Mouse (Mus musculus) lung, adult 2 months (tissue): ENCODE results near the gene Cetn4. TPM values are rescaled to one million over a fixed set of nuclear protein-coding genes. Genes with fewer than 3 reads are reported as not detected.

Experiments used
- DNase-seq: peaks from one replicate; pipeline ENCODE4 v3.0.0; 2022
- H3K4me1 ChIP-seq: fragments of 200-500 bp; 2 replicates; pipeline ENCODE4 v1.6.1; 2011; ENCODE audit warnings: low read length; ENCODE audit not compliant: control insufficient read depth, insufficient read depth
- H3K4me3 ChIP-seq: fragments of 200-500 bp; replicated peaks from 2 replicates; pipeline ENCODE3; 2011; ENCODE audit warnings: low read depth, mild to moderate bottlenecking, control low read depth, low read length; ENCODE audit errors: extremely low read depth
- CTCF ChIP-seq: fragments of 200-500 bp; IDR thresholded peaks from 2 replicates; pipeline ENCODE4 v1.5.1; 2011; ENCODE audit warnings: mild to moderate bottlenecking, low read length, control low read depth; ENCODE audit not compliant: insufficient read depth
- POLR2A ChIP-seq: fragments of 200-500 bp; IDR thresholded peaks from 2 replicates; pipeline ENCODE4 v1.6.1; 2011; ENCODE audit warnings: low read depth, mild to moderate bottlenecking, control low read depth, low read length, borderline replicate concordance; ENCODE audit errors: extremely low read depth
- WGBS: fragments of 180-500 bp; shearing (Covaris S2); methylation state at CpG from one replicate; pipeline ENCODE4 v1.1.7; 2018; 5-methylcytosine and 5-hydroxymethylcytosine counted together
- polyA plus RNA-seq: library from polyadenylated mRNA; depleted of rRNA; stranded (reverse); fragments of >200 nt; gene quantifications from 2 replicates; pipeline ENCODE4 v1.2.3, GENCODE M21; 2012; rRNA removed

The Cetn4 gene
- polyA plus RNA-seq: 0.67 and 2.1 TPM in 2 replicates

DNA sequence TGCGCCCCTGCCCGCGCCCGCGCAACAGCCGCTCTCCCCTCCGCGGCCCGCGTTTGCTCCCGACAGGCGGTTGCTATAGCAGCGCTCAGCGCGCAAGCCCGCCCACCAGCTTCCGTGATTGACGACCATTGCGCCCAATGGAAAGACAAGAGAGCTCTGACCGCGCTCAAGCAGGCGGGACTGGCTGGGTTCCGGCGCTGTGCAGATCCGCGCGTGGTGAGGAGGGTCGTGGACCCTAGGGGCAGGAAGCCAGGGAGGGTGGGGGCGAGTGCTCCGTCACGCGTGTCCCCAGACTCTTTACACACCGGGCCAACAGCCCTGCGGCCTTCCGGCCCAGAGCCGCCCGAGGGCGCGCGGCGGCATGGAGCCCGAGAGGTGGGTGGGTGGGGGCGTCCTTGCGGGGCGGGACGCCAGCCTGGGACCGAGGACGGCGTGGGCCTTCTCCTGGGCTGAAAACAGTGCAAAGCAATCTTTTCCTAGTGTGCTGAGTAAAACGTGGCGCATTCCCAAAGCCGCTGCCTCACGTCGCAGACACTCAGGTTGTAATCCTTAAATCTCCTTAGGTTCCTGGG is at the start of gene Cetn4, which contains the start of gene Bbs12:
Cetn4 (minus strand) TSS at position 339 of the 572 bp plus-strand sequence.
Bbs12 (plus strand) TSS at position 185 of the 572 bp plus-strand sequence.
- Histone ChIP-seq H3K4me1 (peaks cover 6% of the 10 kb centered on the region; the same call in 1 of the 2 replicates), H3K4me3 (peak within 1 kb of the TSS; percentile 96)
- DNase-seq: peak; percentile 98
- TF ChIP-seq CTCF (no peak), POLR2A (peak; percentile 26; the same call in 1 of the 2 replicates)
- under 1% methylated on average over 54 of the region's 54 CpGs for WGBS

DNA sequence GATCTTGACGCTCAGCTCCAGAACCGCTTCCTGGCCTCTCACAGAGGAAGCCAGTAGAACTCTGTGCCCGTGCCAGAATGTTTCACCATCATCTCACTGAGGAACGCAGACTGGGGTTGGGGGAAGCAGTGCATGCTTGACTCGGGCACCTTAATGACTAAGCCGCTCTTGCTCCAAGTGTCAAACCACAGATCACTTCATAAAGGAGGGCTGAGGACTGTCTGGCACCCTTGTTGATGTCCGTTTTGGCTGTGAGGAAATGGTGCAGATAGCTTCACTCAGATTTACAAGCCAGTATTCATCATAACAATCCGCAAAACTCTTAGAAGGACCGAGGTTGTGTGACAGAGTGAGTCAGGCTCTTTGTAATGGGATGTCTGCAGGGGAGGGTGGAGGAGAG is 48.2 kb upstream of the Cetn4 start:
- TF ChIP-seq CTCF (no peak), POLR2A (no peak)
- Histone ChIP-seq H3K4me3 (no peak overlapping the region), H3K4me1 (peaks cover 5% of the 10 kb centered on the region; the same call in 1 of the 2 replicates)
- DNase-seq: no peak
- WGBS: 18% methylated on average over 9 of the region's 9 CpGs

DNA sequence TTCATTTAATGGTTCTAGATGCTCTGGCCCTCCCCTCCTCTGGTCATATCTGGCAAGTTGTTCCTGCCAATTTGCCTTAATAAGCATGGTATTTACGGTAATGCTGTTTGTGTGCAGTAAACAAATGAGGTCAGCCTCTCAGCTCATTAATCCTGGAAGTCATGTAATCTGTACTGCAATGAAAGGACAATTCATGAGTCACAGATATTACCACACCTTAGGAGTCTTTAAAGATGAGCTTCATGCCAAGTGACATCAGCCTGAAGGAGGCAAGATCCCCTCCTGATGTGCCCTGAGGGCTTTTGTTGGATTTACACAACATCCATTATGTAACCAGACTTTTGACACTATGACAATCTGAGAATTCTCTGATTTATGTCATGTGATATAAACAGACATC is 42.2 kb upstream of the Cetn4 start:
- WGBS: 53% methylated on average over 1 of the region's 1 CpGs

DNA sequence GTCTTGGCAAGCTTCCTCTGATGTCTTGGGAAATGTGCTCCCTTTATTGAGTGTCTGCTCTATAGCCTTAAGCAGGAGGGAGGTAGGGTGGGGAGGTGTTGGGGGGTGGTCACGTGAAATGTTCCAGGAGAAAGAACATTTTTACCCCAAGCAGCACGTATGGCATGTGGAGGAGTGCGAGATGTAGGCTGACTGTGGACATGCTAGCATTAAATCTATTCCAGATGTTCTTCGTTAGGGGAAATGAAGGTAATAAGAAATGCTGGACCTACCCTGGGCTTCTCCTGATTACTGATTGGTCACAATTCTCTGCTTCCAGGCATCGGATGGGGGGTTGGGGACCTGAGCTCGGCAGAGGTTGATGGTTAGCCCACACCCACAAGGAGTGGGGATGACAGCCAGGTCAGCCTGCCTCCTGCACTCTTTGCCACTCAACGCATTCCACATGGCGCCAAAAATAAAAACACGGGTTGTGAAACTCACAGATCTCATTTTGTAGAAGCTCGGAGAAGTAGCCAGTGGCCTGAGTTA is 41.5 kb upstream of the Cetn4 start:
- no peak for DNase-seq
- WGBS: 72% methylated on average over 10 of the region's 10 CpGs
- TF ChIP-seq POLR2A: no peak
- no peak for TF ChIP-seq CTCF
- no peaks in the 10 kb centered on the region for H3K4me1 ChIP-seq
- H3K4me3 ChIP-seq: no peak overlapping the region

More for the DNA sequence above, 42.2 kb upstream of the Cetn4 start:
- no peak for DNase-seq
- Histone ChIP-seq H3K4me3 (no peak overlapping the region), H3K4me1 (no peaks in the 10 kb centered on the region)
- TF ChIP-seq POLR2A (no peak), CTCF (no peak)

DNA sequence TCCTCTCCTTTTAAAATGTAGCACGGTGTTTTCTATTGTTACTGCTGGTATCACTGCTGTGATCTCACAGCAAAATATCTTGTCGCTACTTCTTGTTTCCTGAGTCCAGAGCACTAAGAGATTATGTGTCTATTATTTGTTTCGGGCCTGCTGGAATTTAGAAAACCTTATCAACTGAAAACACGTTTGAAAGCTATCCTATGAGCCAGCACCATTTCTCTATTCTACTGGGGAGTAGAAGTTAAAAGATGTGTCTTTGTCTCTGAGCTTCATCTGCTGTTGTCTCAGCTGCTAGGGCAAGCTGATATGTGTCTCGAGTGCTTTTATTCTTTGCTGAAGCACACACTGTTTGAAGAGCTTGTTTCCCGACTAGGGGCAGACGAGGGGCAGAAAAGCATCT is 37.9 kb upstream of the Cetn4 start:
- no peaks in the 10 kb centered on the region for H3K4me1 ChIP-seq
- no peak overlapping the region for H3K4me3 ChIP-seq
- no peak for DNase-seq
- 42% methylated on average over 7 of the region's 7 CpGs for WGBS
- TF ChIP-seq CTCF (no peak), POLR2A (no peak)

DNA sequence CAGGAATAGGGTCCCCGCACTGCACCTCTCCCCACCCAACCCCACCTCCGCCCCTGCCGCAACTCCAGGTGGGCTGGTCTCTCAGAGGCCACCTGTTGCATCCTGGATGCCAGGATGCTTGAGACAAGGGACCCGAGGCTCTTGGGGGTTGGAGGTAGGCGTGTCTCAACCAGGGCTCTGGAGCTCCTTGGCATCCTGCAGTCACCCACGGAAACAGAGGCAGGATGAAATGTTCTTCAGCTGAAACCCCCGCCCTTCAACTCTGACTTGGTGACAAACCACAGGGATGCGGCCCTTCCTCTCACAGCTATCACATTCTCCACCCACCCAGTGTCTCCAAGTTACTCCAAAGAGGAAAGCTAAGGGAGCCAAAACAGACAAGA is 36.6 kb upstream of the Cetn4 start:
- Histone ChIP-seq H3K4me1 (no peaks in the 10 kb centered on the region), H3K4me3 (peak overlapping the region; percentile 42)
- DNase-seq: no peak
- no peak for TF ChIP-seq CTCF
- peak; percentile 24; the same call in 1 of the 2 replicates for TF ChIP-seq POLR2A
- WGBS: 12% methylated on average over 8 of the region's 8 CpGs

DNA sequence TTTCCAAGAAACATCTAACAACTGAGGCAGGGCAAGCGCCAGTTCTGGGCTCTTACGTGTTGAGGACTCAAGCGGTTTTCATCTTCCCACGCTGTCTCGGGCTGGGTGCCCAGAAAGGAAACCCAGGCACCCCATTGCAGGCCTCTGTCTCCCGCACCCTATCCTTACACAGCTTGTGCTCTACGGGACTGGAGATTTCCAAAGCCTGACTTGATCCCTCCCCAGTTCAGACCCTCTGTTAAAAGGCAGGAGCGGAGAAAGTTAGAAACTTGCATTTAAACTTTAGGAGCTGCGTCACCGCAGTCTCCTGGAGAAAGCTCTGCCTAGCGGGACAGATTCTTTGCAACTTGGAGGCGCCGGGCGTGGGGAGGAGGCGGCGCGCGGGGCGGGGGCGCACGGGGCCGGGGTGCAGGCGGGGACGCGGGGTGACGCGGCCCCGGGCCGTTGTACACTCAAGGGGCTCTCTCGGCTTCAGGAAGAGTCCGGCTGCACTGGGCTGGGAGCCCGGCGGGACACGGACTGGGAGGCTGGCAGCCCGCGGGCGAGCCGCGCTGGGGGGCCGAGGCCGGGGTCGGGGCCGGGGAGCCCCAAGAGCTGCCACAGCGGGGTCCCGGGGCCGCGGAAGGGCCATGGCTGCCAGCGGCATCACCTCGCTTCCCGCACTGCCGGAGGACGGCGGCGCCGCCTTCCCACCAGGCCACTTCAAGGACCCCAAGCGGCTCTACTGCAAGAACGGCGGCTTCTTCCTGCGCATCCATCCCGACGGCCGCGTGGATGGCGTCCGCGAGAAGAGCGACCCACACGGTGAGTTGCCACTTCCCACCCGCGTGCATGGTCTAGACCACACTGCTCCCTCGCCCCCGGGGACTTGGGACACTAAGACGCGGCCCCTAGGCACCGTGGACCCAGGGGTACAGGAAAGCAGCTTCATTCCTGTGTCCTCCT is 36.0 kb upstream of the Cetn4 start, which contains the start of gene Fgf2:
Fgf2 (plus strand) TSS at position 126 of the 945 bp plus-strand sequence.
- DNase-seq: peak; percentile 26
- WGBS: 1% methylated on average over 73 of the region's 75 CpGs
- TF ChIP-seq CTCF (no peak), POLR2A (peak; percentile 30; the same call in 1 of the 2 replicates)
- Histone ChIP-seq H3K4me1 (no peaks in the 10 kb centered on the region; the same call in 1 of the 2 replicates), H3K4me3 (peak within 1 kb of the TSS; percentile 42)

DNA sequence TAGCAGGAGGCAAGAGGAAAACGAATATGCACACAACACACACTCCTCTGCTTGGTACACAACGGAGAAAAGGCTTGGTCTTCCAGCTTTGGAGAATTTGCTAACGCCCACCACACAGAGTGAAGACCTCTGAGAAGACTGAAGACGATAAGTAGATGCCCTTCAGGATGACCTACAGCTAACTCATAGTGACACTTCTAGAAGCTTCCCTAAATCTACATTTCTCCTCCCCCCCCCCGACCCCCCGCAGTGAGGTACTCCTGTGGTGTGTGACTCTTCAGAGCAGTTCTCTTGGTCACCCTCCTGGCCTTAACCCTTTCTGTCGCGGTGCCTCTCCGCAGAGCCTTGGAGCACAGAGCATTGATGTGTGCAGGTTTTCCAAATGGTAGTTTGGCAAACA is 35.2 kb upstream of the Cetn4 start:
- H3K4me3 ChIP-seq: no peak overlapping the region
- no peaks in the 10 kb centered on the region; the same call in 1 of the 2 replicates for H3K4me1 ChIP-seq
- TF ChIP-seq POLR2A (no peak), CTCF (no peak)
- no peak for DNase-seq
- 37% methylated on average over 9 of the region's 9 CpGs for WGBS

DNA sequence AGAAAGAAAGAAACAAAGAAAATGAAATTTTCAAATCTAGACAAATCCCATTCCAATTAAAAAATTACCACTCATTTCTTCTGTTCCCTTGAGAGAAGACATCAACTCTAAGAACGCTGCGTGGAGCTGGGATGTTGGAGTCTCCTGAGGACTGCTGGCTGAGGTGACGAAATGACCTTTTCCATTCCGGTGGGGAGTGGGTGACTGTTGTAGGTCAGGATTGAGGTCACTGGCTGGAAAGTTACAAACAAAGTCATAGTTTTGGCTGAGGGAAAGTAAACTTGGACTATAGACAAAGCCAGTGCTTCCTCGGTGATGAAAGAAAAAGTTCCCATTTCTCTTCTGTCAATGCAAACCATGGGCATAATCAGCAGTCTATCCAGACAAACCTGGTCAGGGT is 30.3 kb upstream of the Cetn4 start:
- no peak for DNase-seq
- Histone ChIP-seq H3K4me1 (no peaks in the 10 kb centered on the region; the same call in 1 of the 2 replicates), H3K4me3 (no peak overlapping the region)
- 44% methylated on average over 5 of the region's 5 CpGs for WGBS
- TF ChIP-seq CTCF (no peak), POLR2A (no peak)
